Mouse (Mus musculus) MEL (cell line): ENCODE results near the gene Bod1. TPM values are rescaled to one million over a fixed set of nuclear protein-coding genes. Genes with fewer than 3 reads are reported as not detected.

Experiments used
- DNase-seq: peaks from one replicate; pipeline ENCODE4 v3.0.0; 2011; ENCODE audit warnings: low read depth, low spot score
- H3K27ac ChIP-seq: 2 replicates; pipeline ENCODE4 v1.5.1; 2012; ENCODE audit warnings: low read depth, mild to moderate bottlenecking, control low read depth, low read length, moderate library complexity; ENCODE audit not compliant: control insufficient read depth
- H3K27me3 ChIP-seq, 2 experiments: fragments of 150-350 bp in 1 of 2; sonication (generic) in 1 of 2; 2 replicates each; pipeline ENCODE4 v1.6.1; 2012; ENCODE audit warnings: low read length in 2 of 2, mild to moderate bottlenecking in 2 of 2, improper control_type of control experiment in 1 of 2, moderate library complexity in 1 of 2; ENCODE audit not compliant: insufficient read depth in 2 of 2, control insufficient read depth in 1 of 2
- H3K36me3 ChIP-seq, 2 experiments: 2 replicates each; pipeline ENCODE4 v1.6.1; 2012 to 2014; ENCODE audit warnings: low read length in 2 of 2, improper control_type of control experiment in 1 of 2, inconsistent platforms in 1 of 2, mild to moderate bottlenecking in 1 of 2; ENCODE audit not compliant: insufficient read depth in 2 of 2, control insufficient read depth in 1 of 2
- H3K4me1 ChIP-seq, 2 experiments: fragments of 150-350 bp in 1 of 2; sonication (generic) in 1 of 2; 2 replicates each; pipeline ENCODE4 v1.6.1; 2012; ENCODE audit warnings: low read length in 2 of 2, improper control_type of control experiment in 1 of 2, mild to moderate bottlenecking in 1 of 2; ENCODE audit not compliant: insufficient read depth in 2 of 2, control insufficient read depth in 1 of 2
- H3K4me3 ChIP-seq, 2 experiments: fragments of 150-350 bp in 1 of 2; sonication (generic) in 1 of 2; 2 replicates each; pipeline ENCODE4 v1.5.1; 2012; ENCODE audit warnings: low read depth in 2 of 2, low read length in 2 of 2, mild to moderate bottlenecking in 2 of 2, moderate library complexity in 2 of 2, control low read depth in 1 of 2, improper control_type of control experiment in 1 of 2; ENCODE audit not compliant: control insufficient read depth in 1 of 2, insufficient read depth in 1 of 2
- H3K79me2 ChIP-seq: 2 replicates; pipeline ENCODE4 v1.6.1; 2012; ENCODE audit warnings: mild to moderate bottlenecking, low read length, moderate library complexity; ENCODE audit not compliant: control insufficient read depth, poor library complexity, insufficient read depth
- H3K9ac ChIP-seq: 2 replicates; pipeline ENCODE4 v1.6.1; 2012; ENCODE audit warnings: low read depth, mild to moderate bottlenecking, control low read depth, low read length, moderate library complexity; ENCODE audit not compliant: control insufficient read depth, poor library complexity, severe bottlenecking
- H3K9me3 ChIP-seq: fragments of 150-350 bp; sonication (generic); replicated peaks from 2 replicates; pipeline ENCODE4 v1.6.1; 2012; ENCODE audit warnings: mild to moderate bottlenecking, low read length, improper control_type of control experiment, moderate library complexity; ENCODE audit not compliant: insufficient read depth
- CHD1 ChIP-seq: IDR thresholded peaks from 2 replicates; pipeline ENCODE4 v1.6.1; 2012; ENCODE audit warnings: low read depth, mild to moderate bottlenecking, inconsistent platforms, low read length, improper control_type of control experiment
- CHD2 ChIP-seq: IDR thresholded peaks from 2 replicates; pipeline ENCODE4 v1.6.1; 2011; ENCODE audit warnings: low read length, improper control_type of control experiment
- CTCF ChIP-seq, 3 experiments: IDR thresholded peaks in 2 of 3; conservative IDR thresholded peaks in 1 of 3; 2 replicates each; pipeline ENCODE4 v1.5.1; 2011 to 2012; ENCODE audit warnings: low read length in 3 of 3, low read depth in 2 of 3, mild to moderate bottlenecking in 2 of 3, improper control_type of control experiment in 1 of 3, inconsistent platforms in 1 of 3, mixed read lengths in 1 of 3, moderate library complexity in 1 of 3; ENCODE audit not compliant: control insufficient read depth in 1 of 3, insufficient read depth in 1 of 3, poor library complexity in 1 of 3, severe bottlenecking in 1 of 3
- EP300 ChIP-seq, 2 experiments: IDR thresholded peaks; 2 replicates each; pipeline ENCODE4 v1.6.1; 2011; ENCODE audit warnings: improper control_type of control experiment in 2 of 2, low read length in 2 of 2, low read depth in 1 of 2, mild to moderate bottlenecking in 1 of 2
- GABPA ChIP-seq: IDR thresholded peaks from 2 replicates; pipeline ENCODE4 v1.6.1; 2012; ENCODE audit warnings: low read depth, mild to moderate bottlenecking, inconsistent platforms, low read length, improper control_type of control experiment, moderate library complexity
- HCFC1 ChIP-seq: IDR thresholded peaks from 2 replicates; pipeline ENCODE4 v1.6.1; 2012; ENCODE audit warnings: low read depth, mild to moderate bottlenecking, inconsistent platforms, low read length, improper control_type of control experiment, moderate library complexity
- MAFK ChIP-seq: IDR thresholded peaks from 2 replicates; pipeline ENCODE4 v1.6.1; 2011; ENCODE audit warnings: low read depth, mild to moderate bottlenecking, low read length, improper control_type of control experiment, borderline replicate concordance
- MAZ ChIP-seq: IDR thresholded peaks from 2 replicates; pipeline ENCODE4 v1.6.1; 2012; ENCODE audit warnings: low read depth, mild to moderate bottlenecking, inconsistent platforms, low read length, improper control_type of control experiment
- MYB ChIP-seq: IDR thresholded peaks from 2 replicates; pipeline ENCODE4 v1.6.1; 2011; ENCODE audit warnings: mild to moderate bottlenecking, low read depth, low read length, improper control_type of control experiment
- MYC ChIP-seq: IDR thresholded peaks from 2 replicates; pipeline ENCODE4 v1.6.1; 2011; ENCODE audit warnings: low read depth, mild to moderate bottlenecking, low read length, improper control_type of control experiment, moderate library complexity
- NELFE ChIP-seq: IDR thresholded peaks from 2 replicates; pipeline ENCODE4 v1.6.1; 2011; ENCODE audit warnings: low read depth, low read length, improper control_type of control experiment
- NRF1 ChIP-seq: IDR thresholded peaks from 2 replicates; pipeline ENCODE4 v1.6.1; 2014; ENCODE audit warnings: low read depth, mild to moderate bottlenecking, inconsistent platforms, low read length, improper control_type of control experiment, moderate library complexity; ENCODE audit not compliant: poor library complexity, insufficient read depth, severe bottlenecking
- POLR2A ChIP-seq, 2 experiments: IDR thresholded peaks; 2 replicates each; pipeline ENCODE4 v1.6.1; 2011 to 2012; ENCODE audit warnings: low read length in 2 of 2, mild to moderate bottlenecking in 2 of 2, control low read depth in 1 of 2, improper control_type of control experiment in 1 of 2, low read depth in 1 of 2, moderate library complexity in 1 of 2; ENCODE audit not compliant: control insufficient read depth in 1 of 2, insufficient read depth in 1 of 2, poor library complexity in 1 of 2
- POLR2AphosphoS2 ChIP-seq: IDR thresholded peaks from 2 replicates; pipeline ENCODE4 v1.6.1; 2011; ENCODE audit warnings: low read length, improper control_type of control experiment
- POLR2AphosphoS5 ChIP-seq: IDR thresholded peaks from 2 replicates; pipeline ENCODE4 v1.6.1; 2012; ENCODE audit warnings: low read depth, borderline replicate concordance, mild to moderate bottlenecking, inconsistent platforms, low read length, moderate library complexity, mixed read lengths
- RAD21 ChIP-seq: IDR thresholded peaks from 2 replicates; pipeline ENCODE4 v1.6.1; 2011; ENCODE audit warnings: mild to moderate bottlenecking, low read depth, low read length, improper control_type of control experiment
- RCOR1 ChIP-seq: IDR thresholded peaks from 2 replicates; pipeline ENCODE4 v1.6.1; 2012; ENCODE audit warnings: low read depth, mild to moderate bottlenecking, inconsistent platforms, low read length, improper control_type of control experiment
- SMC3 ChIP-seq: IDR thresholded peaks from 2 replicates; pipeline ENCODE4 v1.6.1; 2011; ENCODE audit warnings: low read depth, low read length, improper control_type of control experiment
- TAL1 ChIP-seq: IDR thresholded peaks from 2 replicates; pipeline ENCODE4 v1.6.1; 2012; ENCODE audit warnings: mild to moderate bottlenecking, inconsistent platforms, low read length, moderate library complexity, mixed read lengths
- TCF12 ChIP-seq: IDR thresholded peaks from 2 replicates; pipeline ENCODE4 v1.6.1; 2014; ENCODE audit warnings: low read depth, mild to moderate bottlenecking, inconsistent platforms, low read length, improper control_type of control experiment, moderate library complexity
- USF1 ChIP-seq: IDR thresholded peaks from 2 replicates; pipeline ENCODE4 v1.6.1; 2014; ENCODE audit warnings: low read depth, mild to moderate bottlenecking, inconsistent platforms, low read length, improper control_type of control experiment, moderate library complexity
- ZC3H11A ChIP-seq: IDR thresholded peaks from 2 replicates; pipeline ENCODE4 v1.6.1; 2012; ENCODE audit warnings: low read depth, mild to moderate bottlenecking, inconsistent platforms, low read length, improper control_type of control experiment
- ZMIZ1 ChIP-seq: IDR thresholded peaks from 2 replicates; pipeline ENCODE4 v1.6.1; 2012; ENCODE audit warnings: low read depth, mild to moderate bottlenecking, inconsistent platforms, low read length, improper control_type of control experiment, moderate library complexity
- polyA plus RNA-seq, 2 experiments: library from polyadenylated mRNA; stranded (reverse) in 1 of 2; unstranded in 1 of 2; fragments of >175 nt in 1 of 2; fragments of >200 nt in 1 of 2; gene quantifications; 2 replicates each; pipeline versions ENCODE4 v1.2.1 to v1.2.4; 2012; ENCODE audit warnings: low replicate concordance in 2 of 2, low read depth in 1 of 2; ENCODE audit not compliant: insufficient read length in 2 of 2, insufficient read depth in 1 of 2, missing spikeins in 1 of 2
- total RNA-seq: library from RNA; depleted of rRNA; stranded (reverse); fragments of 300-350 nt; gene quantifications from 2 replicates; pipeline ENCODE4 v1.2.3, GENCODE M21; 2012

Gene Bod1
- total and polyA plus RNA-seq, 3 experiments = 40.0 to 47.3 TPM; not detected in 1

- Histone ChIP-seq H3K36me3 (no peaks in the 10 kb centered on the region), H3K4me3 (no peak overlapping the region), H3K79me2 (no peaks in the 10 kb centered on the region), H3K4me1 (no peaks in the 10 kb centered on the region), H3K27me3 (no peaks in the 10 kb centered on the region), H3K9ac (no peak overlapping the region), H3K9me3 (no peaks in the 10 kb centered on the region), H3K27ac (no peak overlapping the region)
- DNase-seq = no peak
- no peak for TF ChIP-seq NELFE
- no peak for TF ChIP-seq NRF1
- TF ChIP-seq CHD2 = no peak
- TF ChIP-seq GABPA = no peak
- TF ChIP-seq ZMIZ1 = no peak
- no peak for TF ChIP-seq SMC3
- no peak for TF ChIP-seq MAFK
- TF ChIP-seq MYB = no peak
- TF ChIP-seq HCFC1 = no peak
- TF ChIP-seq ZC3H11A = no peak
- TF ChIP-seq MYC = no peak
- TF ChIP-seq CHD1 = no peak
- TF ChIP-seq TCF12 = no peak
- TF ChIP-seq EP300 (IDR thresholded peaks at IDR 0.05; ENCODE audit: low read depth in 1 of 2, low read length in 2 of 2) = no peak
Observed at GRCm38 (mm10) chr11:31701901-31702300, 30.2 kb upstream of the Bod1 start.

DNA sequence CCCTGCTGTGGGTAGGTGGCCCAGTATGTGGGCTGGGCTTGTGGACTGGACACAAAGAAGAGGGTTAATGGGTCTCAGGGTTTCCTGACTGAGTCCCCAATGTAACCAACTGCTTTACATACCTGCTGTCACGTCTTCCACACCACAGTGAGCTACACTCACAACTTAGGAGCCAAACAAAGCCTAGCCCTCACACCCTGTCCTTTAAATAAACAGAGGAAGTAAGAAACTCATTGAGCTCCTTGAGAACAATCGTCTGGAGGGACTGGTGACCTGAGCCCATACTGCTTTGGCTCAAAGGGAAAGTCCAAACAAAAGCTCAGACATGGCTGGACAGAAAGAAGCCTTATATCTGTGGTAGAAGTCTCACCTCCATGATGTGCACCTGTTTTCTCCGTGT, 27.8 kb upstream of the Bod1 start:
- Histone ChIP-seq H3K27ac (no peak overlapping the region), H3K9me3 (no peaks in the 10 kb centered on the region), H3K27me3 (no peaks in the 10 kb centered on the region), H3K4me1 (no peaks in the 10 kb centered on the region), H3K4me3 (no peak overlapping the region), H3K36me3 (no peaks in the 10 kb centered on the region), H3K79me2 (no peaks in the 10 kb centered on the region), H3K9ac (no peak overlapping the region)
- DNase-seq = no peak
- TF ChIP-seq CHD2 (no peak), RCOR1 (no peak), POLR2A (IDR thresholded peaks at IDR 0.05; ENCODE audit: control insufficient read depth in 1 of 2, insufficient read depth in 1 of 2, low read depth in 1 of 2, low read length in 2 of 2, poor library complexity in 1 of 2) (no peak), MAZ (no peak), POLR2AphosphoS5 (no peak), CTCF (IDR thresholded peaks at IDR 0.05 in 2 of 3, conservative IDR thresholded peaks at IDR 0.05 in 1 of 3; ENCODE audit: control insufficient read depth in 1 of 3, insufficient read depth in 1 of 3, low read depth in 2 of 3, low read length in 3 of 3, poor library complexity in 1 of 3, severe bottlenecking in 1 of 3) (no peak), RAD21 (no peak), ZMIZ1 (no peak), TAL1 (no peak), USF1 (no peak), HCFC1 (no peak), CHD1 (no peak), POLR2AphosphoS2 (no peak)
